Mouse (Mus musculus) heart, embryonic 13.5 days (tissue): ENCODE data around the gene Ppcs. TPM values are rescaled to one million over a fixed set of nuclear protein-coding genes. Genes with fewer than 3 reads are reported as not detected.
A peak's percentile ranks its signal among the peaks of the same experiment; 100 is the strongest.

Experiments
- ATAC-seq: fragments of 200-750 bp; cut with Nextera tagmentation; 2 replicates; pipeline ENCODE4 v1.8.0; 2017; ENCODE audit warnings: moderate TSS enrichment; ENCODE audit not compliant: insufficient number of reproducible peaks, low FRiP score, low TSS enrichment; ENCODE audit errors: extremely low read depth
- H3K27ac ChIP-seq: fragments of 300-500 bp; sonication (generic); replicated peaks from 2 replicates; pipeline ENCODE4 v1.5.1; 2015; ENCODE audit warnings: moderate library complexity, mild to moderate bottlenecking, inconsistent platforms
- H3K27me3 ChIP-seq: fragments of 300-500 bp; sonication (generic); replicated peaks from 2 replicates; pipeline ENCODE4 v1.6.1; 2015; ENCODE audit warnings: mild to moderate bottlenecking, inconsistent platforms
- H3K36me3 ChIP-seq: fragments of 300-500 bp; sonication (generic); 2 replicates; pipeline ENCODE4 v1.6.1; 2015; ENCODE audit warnings: mild to moderate bottlenecking, inconsistent platforms
- H3K4me1 ChIP-seq: fragments of 300-500 bp; sonication (generic); 2 replicates; pipeline ENCODE4 v1.6.1; 2015; ENCODE audit warnings: inconsistent platforms
- H3K4me2 ChIP-seq: fragments of 300-500 bp; sonication (generic); 2 replicates; pipeline ENCODE4 v1.6.1; 2015; ENCODE audit warnings: inconsistent platforms, mild to moderate bottlenecking, moderate library complexity
- H3K4me3 ChIP-seq: fragments of 300-500 bp; sonication (generic); 2 replicates; pipeline ENCODE4 v1.5.1; 2015; ENCODE audit warnings: moderate library complexity, mild to moderate bottlenecking, inconsistent platforms
- H3K9ac ChIP-seq: fragments of 300-500 bp; sonication (generic); 2 replicates; pipeline ENCODE4 v1.6.1; 2015; ENCODE audit warnings: inconsistent platforms, mild to moderate bottlenecking, moderate library complexity
- H3K9me3 ChIP-seq: fragments of 300-500 bp; sonication (generic); 2 replicates; pipeline ENCODE4 v1.6.1; 2016; ENCODE audit warnings: inconsistent platforms
- WGBS: fragments of 180-500 bp; shearing (Covaris S2); methylation state at CpG from one replicate; pipeline ENCODE4 v1.1.7; 2015; ENCODE audit warnings: mixed read lengths; 5-methylcytosine and 5-hydroxymethylcytosine counted together
- polyA plus RNA-seq: library from polyadenylated mRNA; unstranded; fragments of >200 nt; fragmentation: Nextera tagmentation; extraction: Ambion mirVana; gene quantifications from 2 replicates; pipeline ENCODE4 v1.2.1, GENCODE M21; 2015

The Ppcs gene
- polyA plus RNA-seq, 1 experiment from 2014 or later: 28.0 TPM

- WGBS: 65% methylated on average over 7 of the region's 7 CpGs
- no peaks in the 10 kb centered on the region for H3K9me3 ChIP-seq
- no peak overlapping the region for H3K4me3 ChIP-seq
- H3K36me3 ChIP-seq: no peaks in the 10 kb centered on the region
- peaks cover 19% of the 10 kb centered on the region for H3K4me1 ChIP-seq
- no peak overlapping the region for H3K9ac ChIP-seq
- no peak overlapping the region for H3K27ac ChIP-seq
- H3K4me2 ChIP-seq: no peak overlapping the region
- ATAC-seq: no peak
- H3K27me3 ChIP-seq: 0 out of 2 replicates have a peak, but pooled peaks cover 3% of the 10 kb centered on the region
Measured at GRCm38 (mm10) chr4:119450436-119450835, 28.2 kb upstream of the Ppcs start.

GRCm38 (mm10) chr4:119447786-119448185 is 25.6 kb upstream of the Ppcs start:
- 56% methylated on average over 3 of the region's 3 CpGs for WGBS
- Histone ChIP-seq H3K9me3 (no peaks in the 10 kb centered on the region), H3K4me3 (no peak overlapping the region)

GRCm38 (mm10) chr4:119447261-119447660 is 25.0 kb upstream of the Ppcs start:
- H3K27me3 ChIP-seq: 0 out of 2 replicates have a peak, but pooled peaks cover 3% of the 10 kb centered on the region
- no peaks in the 10 kb centered on the region for H3K9me3 ChIP-seq
- no peak overlapping the region for H3K27ac ChIP-seq
- ATAC-seq: no peak
- H3K4me3 ChIP-seq: no peak overlapping the region
- no peaks in the 10 kb centered on the region for H3K36me3 ChIP-seq
- no peak overlapping the region for H3K9ac ChIP-seq
- H3K4me1 ChIP-seq: peaks cover 7% of the 10 kb centered on the region
- WGBS: 90% methylated on average over 6 of the region's 6 CpGs
- H3K4me2 ChIP-seq: no peak overlapping the region

More at GRCm38 (mm10) chr4:119447786-119448185, 25.6 kb upstream of the Ppcs start:
- H3K9ac ChIP-seq: no peak overlapping the region
- no peak overlapping the region for H3K4me2 ChIP-seq
- 0 out of 2 replicates have a peak, but pooled peaks cover 3% of the 10 kb centered on the region for H3K27me3 ChIP-seq
- H3K27ac ChIP-seq: no peak overlapping the region
- no peaks in the 10 kb centered on the region for H3K36me3 ChIP-seq
- ATAC-seq: no peak
- peaks cover 7% of the 10 kb centered on the region for H3K4me1 ChIP-seq

- no peaks in the 10 kb centered on the region for H3K36me3 ChIP-seq
- H3K9me3 ChIP-seq: no peaks in the 10 kb centered on the region
- H3K27ac ChIP-seq: no peak overlapping the region
- no peak overlapping the region for H3K4me3 ChIP-seq
- no peak overlapping the region for H3K9ac ChIP-seq
- ATAC-seq: no peak
- no peaks in the 10 kb centered on the region for H3K27me3 ChIP-seq
- WGBS: 50% methylated on average over 6 of the region's 6 CpGs
- no peak overlapping the region for H3K4me2 ChIP-seq
- peaks cover 5% of the 10 kb centered on the region; the same call in 1 of the 2 replicates for H3K4me1 ChIP-seq
Measured at GRCm38 (mm10) chr4:119442539-119442938, 20.3 kb upstream of the Ppcs start.

GRCm38 (mm10) chr4:119441836-119442235 is 19.6 kb upstream of the Ppcs start:
- Histone ChIP-seq H3K9me3 (no peaks in the 10 kb centered on the region), H3K4me1 (peaks cover 5% of the 10 kb centered on the region; the same call in 1 of the 2 replicates), H3K9ac (no peak overlapping the region), H3K36me3 (no peaks in the 10 kb centered on the region), H3K27ac (no peak overlapping the region), H3K4me2 (no peak overlapping the region), H3K4me3 (no peak overlapping the region), H3K27me3 (no peaks in the 10 kb centered on the region)
- ATAC-seq: no peak
- WGBS: 83% methylated on average over 4 of the region's 4 CpGs

GRCm38 (mm10) chr4:119437936-119438335 is 15.7 kb upstream of the Ppcs start:
- no peak for ATAC-seq
- peaks cover 9% of the 10 kb centered on the region for H3K9me3 ChIP-seq
- no peak overlapping the region for H3K9ac ChIP-seq
- no peak overlapping the region for H3K27ac ChIP-seq
- H3K4me2 ChIP-seq: no peak overlapping the region
- 74% methylated on average over 2 of the region's 2 CpGs for WGBS
- H3K4me3 ChIP-seq: no peak overlapping the region
- no peaks in the 10 kb centered on the region for H3K36me3 ChIP-seq
- 0 out of 2 replicates have a peak, but pooled peaks cover 6% of the 10 kb centered on the region for H3K27me3 ChIP-seq
- peaks cover 5% of the 10 kb centered on the region; the same call in 1 of the 2 replicates for H3K4me1 ChIP-seq

- H3K9ac ChIP-seq: no peak overlapping the region
- no peak overlapping the region for H3K27ac ChIP-seq
- H3K36me3 ChIP-seq: no peaks in the 10 kb centered on the region
- H3K4me2 ChIP-seq: peak overlapping the region; percentile 18; the same call in 1 of the 2 replicates
- WGBS: 25% methylated on average over 5 of the region's 5 CpGs
- H3K9me3 ChIP-seq: peaks cover 4% of the 10 kb centered on the region
- H3K4me1 ChIP-seq: no peaks in the 10 kb centered on the region
- no peak overlapping the region for H3K4me3 ChIP-seq
- 0 out of 2 replicates have a peak, but pooled peaks cover 6% of the 10 kb centered on the region for H3K27me3 ChIP-seq
- ATAC-seq: no peak
Measured at GRCm38 (mm10) chr4:119430678-119431077, 8.5 kb upstream of the Ppcs start.

GRCm38 (mm10) chr4:119427680-119428079 is 5.5 kb upstream of the Ppcs start:
- Histone ChIP-seq H3K36me3 (no peaks in the 10 kb centered on the region), H3K27me3 (no peaks in the 10 kb centered on the region), H3K9me3 (no peaks in the 10 kb centered on the region), H3K27ac (no peak overlapping the region), H3K9ac (no peak overlapping the region), H3K4me2 (no peak overlapping the region), H3K4me3 (no peak overlapping the region), H3K4me1 (peaks cover 7% of the 10 kb centered on the region)
- no peak for ATAC-seq
- 48% methylated on average over 2 of the region's 2 CpGs for WGBS

- Histone ChIP-seq H3K4me3 (no peak overlapping the region), H3K36me3 (no peaks in the 10 kb centered on the region), H3K9ac (no peak overlapping the region), H3K27me3 (no peaks in the 10 kb centered on the region), H3K4me1 (peaks cover 18% of the 10 kb centered on the region), H3K4me2 (no peak overlapping the region), H3K27ac (no peak overlapping the region), H3K9me3 (no peaks in the 10 kb centered on the region)
- 53% methylated on average over 2 of the region's 2 CpGs for WGBS
- ATAC-seq: no peak
Measured at GRCm38 (mm10) chr4:119425601-119426000, 3.4 kb upstream of the Ppcs start.

GRCm38 (mm10) chr4:119425077-119425476 is 2.9 kb upstream of the Ppcs start:
- 64% methylated on average over 2 of the region's 2 CpGs for WGBS
- Histone ChIP-seq H3K9me3 (no peaks in the 10 kb centered on the region), H3K27me3 (no peaks in the 10 kb centered on the region), H3K4me3 (no peak overlapping the region), H3K9ac (no peak overlapping the region), H3K27ac (no peak overlapping the region), H3K4me2 (no peak overlapping the region), H3K36me3 (peaks cover 4% of the 10 kb centered on the region; the same call in 1 of the 2 replicates), H3K4me1 (peaks cover 20% of the 10 kb centered on the region)
- no peak for ATAC-seq

GRCm38 (mm10) chr4:119421921-119422293 is 313 bp downstream of the Ppcs start:
- under 1% methylated on average over 31 of the region's 31 CpGs for WGBS
- H3K27me3 ChIP-seq: no peaks in the 10 kb centered on the region
- H3K4me2 ChIP-seq: peak overlapping the region; percentile 86
- peak overlapping the region; percentile 71 for H3K4me3 ChIP-seq
- H3K36me3 ChIP-seq: peaks cover 18% of the 10 kb centered on the region
- H3K4me1 ChIP-seq: peaks cover 36% of the 10 kb centered on the region
- peak; percentile 52; the same call in 1 of the 2 replicates for ATAC-seq
- peak overlapping the region; percentile 92 for H3K27ac ChIP-seq
- no peaks in the 10 kb centered on the region for H3K9me3 ChIP-seq
- peak overlapping the region; percentile 91 for H3K9ac ChIP-seq

GRCm38 (mm10) chr4:119421191-119421590 is 1.0 kb downstream of the Ppcs start:
- peaks cover 36% of the 10 kb centered on the region for H3K4me1 ChIP-seq
- H3K9ac ChIP-seq: peak overlapping the region; percentile 91
- H3K36me3 ChIP-seq: peaks cover 18% of the 10 kb centered on the region
- H3K4me2 ChIP-seq: peak overlapping the region; percentile 86
- H3K9me3 ChIP-seq: no peaks in the 10 kb centered on the region
- 26% methylated on average over 3 of the region's 3 CpGs for WGBS
- H3K4me3 ChIP-seq: peak overlapping the region; percentile 71
- no peaks in the 10 kb centered on the region for H3K27me3 ChIP-seq
- H3K27ac ChIP-seq: 0 out of 2 replicates have a peak overlapping the region, but pooled peaks have one; percentile 92
- no peak for ATAC-seq
